Mouse (Mus musculus): ENCODE results near the gene Ptpn13. TPM values are rescaled to one million over a fixed set of nuclear protein-coding genes. Genes with fewer than 3 reads are reported as not detected.

Gene Ptpn13
- polyA plus RNA-seq, 1 experiment = 7.6 TPM

GRCm38 (mm10) chr5:103587219-103587618, 162.2 kb downstream of the Ptpn13 start:
- 89% methylated on average over 7 of the region's 7 CpGs for WGBS
- peak; percentile 8 for DNase-seq

GRCm38 (mm10) chr5:103591846-103592245, 166.9 kb downstream of the Ptpn13 start:
- 91% methylated on average over 7 of the region's 7 CpGs for WGBS
- Histone ChIP-seq H3K27me3 (ENCODE audit: control insufficient read depth, insufficient read depth, low read length) (no peaks in the 10 kb centered on the region), H3K36me3 (ENCODE audit: control insufficient read depth, insufficient read depth, low read length) (no peaks in the 10 kb centered on the region), H3K4me3 (ENCODE audit: control insufficient read depth, insufficient read depth, low read length) (no peak overlapping the region), H3K4me1 (replicated peaks; ENCODE audit: control insufficient read depth, insufficient read depth, low read length) (no peaks in the 10 kb centered on the region), H3K27ac (ENCODE audit: control insufficient read depth, insufficient read depth, low read length) (no peak overlapping the region)
- DNase-seq = no peak
- TF ChIP-seq CTCF (IDR thresholded peaks at IDR 0.05; ENCODE audit: borderline replicate concordance, control insufficient read depth, extremely low read depth, insufficient read depth, low read length, poor library complexity) = no peak
- no peak for TF ChIP-seq POLR2A (IDR thresholded peaks at IDR 0.05; ENCODE audit: control insufficient read depth, extremely low read depth, insufficient read depth, low read length, poor library complexity)

More at GRCm38 (mm10) chr5:103587219-103587618, 162.2 kb downstream of the Ptpn13 start:
- TF ChIP-seq POLR2A (IDR thresholded peaks at IDR 0.05; ENCODE audit: control insufficient read depth, extremely low read depth, insufficient read depth, low read length, poor library complexity) (no peak), CTCF (IDR thresholded peaks at IDR 0.05; ENCODE audit: borderline replicate concordance, control insufficient read depth, extremely low read depth, insufficient read depth, low read length, poor library complexity) (no peak)
- Histone ChIP-seq H3K27ac (ENCODE audit: control insufficient read depth, insufficient read depth, low read length) (no peak overlapping the region), H3K4me3 (ENCODE audit: control insufficient read depth, insufficient read depth, low read length) (no peak overlapping the region), H3K27me3 (ENCODE audit: control insufficient read depth, insufficient read depth, low read length) (no peaks in the 10 kb centered on the region), H3K4me1 (replicated peaks; ENCODE audit: control insufficient read depth, insufficient read depth, low read length) (no peaks in the 10 kb centered on the region), H3K36me3 (ENCODE audit: control insufficient read depth, insufficient read depth, low read length) (no peaks in the 10 kb centered on the region)

DNA sequence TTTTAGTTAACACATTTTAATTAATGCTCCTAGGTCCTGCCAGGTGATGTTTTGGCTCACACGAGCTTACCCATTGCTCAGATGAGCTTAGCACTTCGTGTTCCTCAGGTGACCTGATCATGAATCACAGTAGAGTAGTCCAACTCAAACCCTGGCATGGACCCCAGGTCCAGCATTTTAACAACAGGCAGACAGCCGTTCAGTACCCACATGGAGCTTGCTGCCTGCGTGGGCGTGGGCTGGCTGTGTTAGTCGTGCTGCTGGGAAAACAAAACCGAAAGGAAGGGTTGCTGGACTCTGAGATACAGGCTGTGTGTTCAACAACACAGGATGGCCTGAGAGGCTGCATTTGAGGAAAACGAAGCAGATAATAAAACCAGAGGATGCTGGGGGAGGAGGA, 167.7 kb downstream of the Ptpn13 start:
- no peak for DNase-seq
- Histone ChIP-seq H3K27me3 (ENCODE audit: control insufficient read depth, insufficient read depth, low read length) (no peaks in the 10 kb centered on the region), H3K4me1 (replicated peaks; ENCODE audit: control insufficient read depth, insufficient read depth, low read length) (no peaks in the 10 kb centered on the region), H3K4me3 (ENCODE audit: control insufficient read depth, insufficient read depth, low read length) (no peak overlapping the region), H3K27ac (ENCODE audit: control insufficient read depth, insufficient read depth, low read length) (no peak overlapping the region), H3K36me3 (ENCODE audit: control insufficient read depth, insufficient read depth, low read length) (no peaks in the 10 kb centered on the region)
- TF ChIP-seq POLR2A (IDR thresholded peaks at IDR 0.05; ENCODE audit: control insufficient read depth, extremely low read depth, insufficient read depth, low read length, poor library complexity) (no peak), CTCF (IDR thresholded peaks at IDR 0.05; ENCODE audit: borderline replicate concordance, control insufficient read depth, extremely low read depth, insufficient read depth, low read length, poor library complexity) (no peak)
- WGBS = 57% methylated on average over 8 of the region's 8 CpGs

DNA sequence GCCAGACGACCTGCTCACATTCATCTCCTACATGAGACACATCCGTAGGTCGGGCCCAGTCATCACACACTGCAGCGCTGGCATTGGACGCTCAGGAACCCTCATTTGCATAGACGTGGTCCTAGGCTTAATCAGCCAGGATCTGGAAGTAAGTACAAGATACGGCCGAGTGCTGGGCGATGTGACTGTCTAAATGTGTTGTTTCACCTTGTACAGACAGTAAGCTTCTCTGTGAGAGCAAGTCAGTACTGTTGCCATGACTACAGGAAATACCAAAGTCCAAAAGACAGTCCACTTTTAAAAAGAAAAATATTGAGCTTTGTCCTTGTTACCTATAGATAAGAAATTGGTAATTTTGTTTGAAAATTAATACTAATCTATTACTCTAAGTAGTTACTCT, 168.6 kb downstream of the Ptpn13 start:
- no peaks in the 10 kb centered on the region for H3K4me1 ChIP-seq (replicated peaks; ENCODE audit: control insufficient read depth, insufficient read depth, low read length)
- no peaks in the 10 kb centered on the region for H3K36me3 ChIP-seq (ENCODE audit: control insufficient read depth, insufficient read depth, low read length)
- H3K27ac ChIP-seq (ENCODE audit: control insufficient read depth, insufficient read depth, low read length) = no peak overlapping the region
- H3K4me3 ChIP-seq (ENCODE audit: control insufficient read depth, insufficient read depth, low read length) = no peak overlapping the region
- no peak for DNase-seq
- no peak for TF ChIP-seq CTCF (IDR thresholded peaks at IDR 0.05; ENCODE audit: borderline replicate concordance, control insufficient read depth, extremely low read depth, insufficient read depth, low read length, poor library complexity)
- no peak for TF ChIP-seq POLR2A (IDR thresholded peaks at IDR 0.05; ENCODE audit: control insufficient read depth, extremely low read depth, insufficient read depth, low read length, poor library complexity)
- H3K27me3 ChIP-seq (ENCODE audit: control insufficient read depth, insufficient read depth, low read length) = no peaks in the 10 kb centered on the region
- WGBS = 96% methylated on average over 9 of the region's 9 CpGs

GRCm38 (mm10) chr5:103595394-103596226, 170.6 kb downstream of the Ptpn13 start:
- Histone ChIP-seq H3K27ac (ENCODE audit: control insufficient read depth, insufficient read depth, low read length) (no peak overlapping the region), H3K4me1 (replicated peaks; ENCODE audit: control insufficient read depth, insufficient read depth, low read length) (no peaks in the 10 kb centered on the region), H3K4me3 (ENCODE audit: control insufficient read depth, insufficient read depth, low read length) (no peak overlapping the region), H3K36me3 (ENCODE audit: control insufficient read depth, insufficient read depth, low read length) (no peaks in the 10 kb centered on the region), H3K27me3 (ENCODE audit: control insufficient read depth, insufficient read depth, low read length) (no peaks in the 10 kb centered on the region)
- no peak for DNase-seq
- 48% methylated on average over 13 of the region's 13 CpGs for WGBS
- no peak for TF ChIP-seq POLR2A (IDR thresholded peaks at IDR 0.05; ENCODE audit: control insufficient read depth, extremely low read depth, insufficient read depth, low read length, poor library complexity)
- TF ChIP-seq CTCF (IDR thresholded peaks at IDR 0.05; ENCODE audit: borderline replicate concordance, control insufficient read depth, extremely low read depth, insufficient read depth, low read length, poor library complexity) = no peak

- no peak overlapping the region for H3K27ac ChIP-seq (ENCODE audit: control insufficient read depth, insufficient read depth, low read length)
- no peak for TF ChIP-seq POLR2A (IDR thresholded peaks at IDR 0.05; ENCODE audit: control insufficient read depth, extremely low read depth, insufficient read depth, low read length, poor library complexity)
- TF ChIP-seq CTCF (IDR thresholded peaks at IDR 0.05; ENCODE audit: borderline replicate concordance, control insufficient read depth, extremely low read depth, insufficient read depth, low read length, poor library complexity) = no peak
- H3K27me3 ChIP-seq (ENCODE audit: control insufficient read depth, insufficient read depth, low read length) = no peaks in the 10 kb centered on the region
- WGBS = 92% methylated on average over 14 of the region's 14 CpGs
- no peaks in the 10 kb centered on the region for H3K36me3 ChIP-seq (ENCODE audit: control insufficient read depth, insufficient read depth, low read length)
- no peak for DNase-seq
- H3K4me1 ChIP-seq (replicated peaks; ENCODE audit: control insufficient read depth, insufficient read depth, low read length) = no peaks in the 10 kb centered on the region
- no peak overlapping the region for H3K4me3 ChIP-seq (ENCODE audit: control insufficient read depth, insufficient read depth, low read length)
Measured at GRCm38 (mm10) chr5:103596467-103597146, 171.6 kb downstream of the Ptpn13 start.

All from thymus, adult 2 months (tissue).